Mouse (Mus musculus) MEL (cell line): ENCODE measurements around the gene Ripor1. TPM values are rescaled to one million over a fixed set of nuclear protein-coding genes. Genes with fewer than 3 reads are reported as not detected.
"Not testable (repeated sequence)": the region's sequence is repeated elsewhere in the genome, so short reads cannot be mapped to it uniquely, and the experiment has no call there.

Experiments used
- DNase-seq: peaks from one replicate; pipeline ENCODE4 v3.0.0; 2011; ENCODE audit warnings: low read depth, low spot score
- H3K27ac ChIP-seq: 2 replicates; pipeline ENCODE4 v1.5.1; 2012; ENCODE audit warnings: low read depth, mild to moderate bottlenecking, control low read depth, low read length, moderate library complexity; ENCODE audit not compliant: control insufficient read depth
- H3K27me3 ChIP-seq, 2 experiments: fragments of 150-350 bp in 1 of 2; sonication (generic) in 1 of 2; 2 replicates each; pipeline ENCODE4 v1.6.1; 2012; ENCODE audit warnings: low read length in 2 of 2, mild to moderate bottlenecking in 2 of 2, improper control_type of control experiment in 1 of 2, moderate library complexity in 1 of 2; ENCODE audit not compliant: insufficient read depth in 2 of 2, control insufficient read depth in 1 of 2
- H3K36me3 ChIP-seq, 2 experiments: 2 replicates each; pipeline ENCODE4 v1.6.1; 2012 to 2014; ENCODE audit warnings: low read length in 2 of 2, improper control_type of control experiment in 1 of 2, inconsistent platforms in 1 of 2, mild to moderate bottlenecking in 1 of 2; ENCODE audit not compliant: insufficient read depth in 2 of 2, control insufficient read depth in 1 of 2
- H3K4me1 ChIP-seq, 2 experiments: fragments of 150-350 bp in 1 of 2; sonication (generic) in 1 of 2; 2 replicates each; pipeline ENCODE4 v1.6.1; 2012; ENCODE audit warnings: low read length in 2 of 2, improper control_type of control experiment in 1 of 2, mild to moderate bottlenecking in 1 of 2; ENCODE audit not compliant: insufficient read depth in 2 of 2, control insufficient read depth in 1 of 2
- H3K4me3 ChIP-seq, 2 experiments: fragments of 150-350 bp in 1 of 2; sonication (generic) in 1 of 2; 2 replicates each; pipeline ENCODE4 v1.5.1; 2012; ENCODE audit warnings: low read depth in 2 of 2, low read length in 2 of 2, mild to moderate bottlenecking in 2 of 2, moderate library complexity in 2 of 2, control low read depth in 1 of 2, improper control_type of control experiment in 1 of 2; ENCODE audit not compliant: control insufficient read depth in 1 of 2, insufficient read depth in 1 of 2
- H3K79me2 ChIP-seq: 2 replicates; pipeline ENCODE4 v1.6.1; 2012; ENCODE audit warnings: mild to moderate bottlenecking, low read length, moderate library complexity; ENCODE audit not compliant: control insufficient read depth, poor library complexity, insufficient read depth
- H3K9ac ChIP-seq: 2 replicates; pipeline ENCODE4 v1.6.1; 2012; ENCODE audit warnings: low read depth, mild to moderate bottlenecking, control low read depth, low read length, moderate library complexity; ENCODE audit not compliant: control insufficient read depth, poor library complexity, severe bottlenecking
- H3K9me3 ChIP-seq: fragments of 150-350 bp; sonication (generic); replicated peaks from 2 replicates; pipeline ENCODE4 v1.6.1; 2012; ENCODE audit warnings: mild to moderate bottlenecking, low read length, improper control_type of control experiment, moderate library complexity; ENCODE audit not compliant: insufficient read depth
- BHLHE40 ChIP-seq: IDR thresholded peaks from 2 replicates; pipeline ENCODE4 v1.6.1; 2012; ENCODE audit warnings: low read depth, mild to moderate bottlenecking, inconsistent platforms, low read length, improper control_type of control experiment, borderline replicate concordance
- CTCF ChIP-seq, 3 experiments: IDR thresholded peaks in 2 of 3; conservative IDR thresholded peaks in 1 of 3; 2 replicates each; pipeline ENCODE4 v1.5.1; 2011 to 2012; ENCODE audit warnings: low read length in 3 of 3, low read depth in 2 of 3, mild to moderate bottlenecking in 2 of 3, improper control_type of control experiment in 1 of 3, inconsistent platforms in 1 of 3, mixed read lengths in 1 of 3, moderate library complexity in 1 of 3; ENCODE audit not compliant: control insufficient read depth in 1 of 3, insufficient read depth in 1 of 3, poor library complexity in 1 of 3, severe bottlenecking in 1 of 3
- ELF1 ChIP-seq: IDR thresholded peaks from 2 replicates; pipeline ENCODE4 v1.6.1; 2014; ENCODE audit warnings: low read depth, mild to moderate bottlenecking, inconsistent platforms, low read length, improper control_type of control experiment, moderate library complexity
- EP300 ChIP-seq, 2 experiments: IDR thresholded peaks; 2 replicates each; pipeline ENCODE4 v1.6.1; 2011; ENCODE audit warnings: improper control_type of control experiment in 2 of 2, low read length in 2 of 2, low read depth in 1 of 2, mild to moderate bottlenecking in 1 of 2
- GATA1 ChIP-seq: IDR thresholded peaks from 2 replicates; pipeline ENCODE4 v1.6.1; 2011; ENCODE audit warnings: low read depth, low read length, improper control_type of control experiment
- MEF2A ChIP-seq: IDR thresholded peaks from 2 replicates; pipeline ENCODE4 v1.6.1; 2014; ENCODE audit warnings: low read depth, mild to moderate bottlenecking, inconsistent platforms, low read length, improper control_type of control experiment; ENCODE audit not compliant: poor library complexity, insufficient replicate concordance, severe bottlenecking; ENCODE audit errors: extremely low read depth
- MXI1 ChIP-seq: IDR thresholded peaks from 2 replicates; pipeline ENCODE4 v1.6.1; 2011; ENCODE audit warnings: mild to moderate bottlenecking, low read depth, low read length, improper control_type of control experiment
- MYB ChIP-seq: IDR thresholded peaks from 2 replicates; pipeline ENCODE4 v1.6.1; 2011; ENCODE audit warnings: mild to moderate bottlenecking, low read depth, low read length, improper control_type of control experiment
- MYC ChIP-seq: IDR thresholded peaks from 2 replicates; pipeline ENCODE4 v1.6.1; 2011; ENCODE audit warnings: low read depth, mild to moderate bottlenecking, low read length, improper control_type of control experiment, moderate library complexity
- NELFE ChIP-seq: IDR thresholded peaks from 2 replicates; pipeline ENCODE4 v1.6.1; 2011; ENCODE audit warnings: low read depth, low read length, improper control_type of control experiment
- POLR2A ChIP-seq, 2 experiments: IDR thresholded peaks; 2 replicates each; pipeline ENCODE4 v1.6.1; 2011 to 2012; ENCODE audit warnings: low read length in 2 of 2, mild to moderate bottlenecking in 2 of 2, control low read depth in 1 of 2, improper control_type of control experiment in 1 of 2, low read depth in 1 of 2, moderate library complexity in 1 of 2; ENCODE audit not compliant: control insufficient read depth in 1 of 2, insufficient read depth in 1 of 2, poor library complexity in 1 of 2
- POLR2AphosphoS5 ChIP-seq: IDR thresholded peaks from 2 replicates; pipeline ENCODE4 v1.6.1; 2012; ENCODE audit warnings: low read depth, borderline replicate concordance, mild to moderate bottlenecking, inconsistent platforms, low read length, moderate library complexity, mixed read lengths
- RAD21 ChIP-seq: IDR thresholded peaks from 2 replicates; pipeline ENCODE4 v1.6.1; 2011; ENCODE audit warnings: mild to moderate bottlenecking, low read depth, low read length, improper control_type of control experiment
- SIN3A ChIP-seq: IDR thresholded peaks from 2 replicates; pipeline ENCODE4 v1.6.1; 2012; ENCODE audit warnings: low read length, improper control_type of control experiment, inconsistent platforms
- TBP ChIP-seq: IDR thresholded peaks from 2 replicates; pipeline ENCODE4 v1.8.0; 2011; ENCODE audit warnings: low read depth, low read length, improper control_type of control experiment
- TCF12 ChIP-seq: IDR thresholded peaks from 2 replicates; pipeline ENCODE4 v1.6.1; 2014; ENCODE audit warnings: low read depth, mild to moderate bottlenecking, inconsistent platforms, low read length, improper control_type of control experiment, moderate library complexity
- USF1 ChIP-seq: IDR thresholded peaks from 2 replicates; pipeline ENCODE4 v1.6.1; 2014; ENCODE audit warnings: low read depth, mild to moderate bottlenecking, inconsistent platforms, low read length, improper control_type of control experiment, moderate library complexity
- USF2 ChIP-seq, 2 experiments: IDR thresholded peaks; 2 replicates each; pipeline ENCODE4 v1.6.1; 2011 to 2012; ENCODE audit warnings: improper control_type of control experiment in 2 of 2, low read length in 2 of 2, borderline replicate concordance in 1 of 2, inconsistent platforms in 1 of 2, low read depth in 1 of 2, mild to moderate bottlenecking in 1 of 2; ENCODE audit not compliant: insufficient read depth in 1 of 2
- ZC3H11A ChIP-seq: IDR thresholded peaks from 2 replicates; pipeline ENCODE4 v1.6.1; 2012; ENCODE audit warnings: low read depth, mild to moderate bottlenecking, inconsistent platforms, low read length, improper control_type of control experiment
- ZNF384 ChIP-seq: IDR thresholded peaks from 2 replicates; pipeline ENCODE4 v1.6.1; 2012; ENCODE audit warnings: low read depth, mild to moderate bottlenecking, inconsistent platforms, low read length, improper control_type of control experiment
- polyA plus RNA-seq, 2 experiments: library from polyadenylated mRNA; stranded (reverse) in 1 of 2; unstranded in 1 of 2; fragments of >175 nt in 1 of 2; fragments of >200 nt in 1 of 2; gene quantifications; 2 replicates each; pipeline versions ENCODE4 v1.2.1 to v1.2.4; 2012; ENCODE audit warnings: low replicate concordance in 2 of 2, low read depth in 1 of 2; ENCODE audit not compliant: insufficient read length in 2 of 2, insufficient read depth in 1 of 2, missing spikeins in 1 of 2
- total RNA-seq: library from RNA; depleted of rRNA; stranded (reverse); fragments of 300-350 nt; gene quantifications from 2 replicates; pipeline ENCODE4 v1.2.3, GENCODE M21; 2012

Ripor1 gene
- total and polyA plus RNA-seq, 3 experiments, result 16.6 to 120 TPM; not detected in 1

DNA sequence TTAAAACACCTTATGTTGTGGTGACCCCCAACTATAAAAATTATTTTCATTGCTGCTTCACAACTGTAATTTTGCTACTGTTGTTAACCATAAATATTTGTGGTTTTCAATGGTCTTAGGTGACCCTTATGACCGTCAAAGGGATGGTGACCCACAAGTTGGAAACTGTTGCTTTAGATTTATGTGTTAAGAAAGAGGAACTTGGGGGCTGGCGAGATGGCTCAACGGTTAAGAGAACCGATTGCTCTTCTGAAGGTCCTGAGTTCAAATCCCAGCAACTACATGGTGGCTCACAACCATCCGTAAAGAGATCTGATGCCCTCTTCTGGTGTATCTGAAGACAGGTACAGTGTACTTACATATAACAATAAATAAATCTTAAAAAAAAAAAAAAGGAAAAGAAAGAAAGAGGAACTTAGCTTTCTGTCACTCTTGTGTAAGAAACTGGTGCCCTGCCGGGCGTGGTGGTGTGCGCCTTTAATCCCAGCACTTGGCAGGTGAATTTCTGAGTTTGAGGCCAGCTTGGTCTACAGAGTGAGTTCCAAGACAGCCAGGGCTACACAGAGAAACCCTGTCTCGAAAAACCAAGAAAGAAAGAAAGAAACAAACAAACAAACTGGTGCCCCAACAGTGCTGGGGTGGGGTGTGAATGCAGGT is 40.4 kb upstream of the Ripor1 start:
- H3K27ac ChIP-seq, result peak overlapping the region; percentile 56
- not testable (repeated sequence) for H3K9me3 ChIP-seq, H3K27me3 ChIP-seq, H3K36me3 ChIP-seq
- peak; percentile 80 for TF ChIP-seq ZNF384
- peak; percentile 95 for TF ChIP-seq TBP
- peak; percentile 58 for TF ChIP-seq MXI1
- TF ChIP-seq CTCF (IDR thresholded peaks at IDR 0.05 in 2 of 3, conservative IDR thresholded peaks at IDR 0.05 in 1 of 3; ENCODE audit: control insufficient read depth in 1 of 3, insufficient read depth in 1 of 3, low read depth in 2 of 3, low read length in 3 of 3, poor library complexity in 1 of 3, severe bottlenecking in 1 of 3), result peak in 1 of 3 experiments; percentile 18; a peak in 1 of 6 replicates
- 0 out of 2 replicates have a peak, but pooled peaks have one; percentile 2 for TF ChIP-seq ZC3H11A
- H3K9ac ChIP-seq, result peak overlapping the region; percentile 82
- H3K4me3 ChIP-seq, result peak overlapping the region; percentile 80 to 86
- peak; percentile 74 for DNase-seq
- H3K79me2 ChIP-seq, result peaks cover 15% of the 10 kb centered on the region
- peaks cover 7 to 12% of the 10 kb centered on the region in 2 experiments; a peak in 3 of 4 replicates for H3K4me1 ChIP-seq

DNA sequence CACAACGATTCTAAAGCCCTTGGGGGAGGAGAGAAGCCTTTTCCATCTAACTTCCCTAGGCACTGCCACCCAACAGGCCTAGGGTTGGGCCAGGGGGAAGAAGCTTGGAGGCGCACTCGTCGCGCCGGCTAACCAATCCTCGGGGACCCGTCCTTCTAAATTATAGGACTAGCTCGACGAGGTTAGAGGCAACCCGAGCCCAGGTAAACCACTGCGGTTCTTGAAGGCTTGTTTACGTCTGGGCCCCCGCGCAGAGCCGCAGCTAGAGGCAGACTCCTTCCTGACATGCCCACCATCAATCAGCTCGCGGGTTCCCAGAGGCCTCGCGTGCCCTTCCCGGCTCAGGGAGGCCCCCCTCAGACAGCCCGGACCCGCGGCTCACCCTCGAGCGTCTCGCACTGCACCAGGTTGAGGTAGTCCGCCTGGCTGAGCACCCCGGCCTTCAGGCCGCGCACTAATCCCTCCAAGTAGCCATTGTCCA is 39.6 kb upstream of the Ripor1 start:
- H3K9me3 ChIP-seq, result no peaks in the 10 kb centered on the region
- no peak for TF ChIP-seq NELFE
- TF ChIP-seq POLR2A (IDR thresholded peaks at IDR 0.05; ENCODE audit: control insufficient read depth in 1 of 2, insufficient read depth in 1 of 2, low read depth in 1 of 2, low read length in 2 of 2, poor library complexity in 1 of 2), result no peak
- no peak for TF ChIP-seq BHLHE40
- no peak for TF ChIP-seq EP300 (IDR thresholded peaks at IDR 0.05; ENCODE audit: low read depth in 1 of 2, low read length in 2 of 2)
- no peak for TF ChIP-seq TCF12
- no peak for TF ChIP-seq ELF1
- no peak for TF ChIP-seq MEF2A
- no peak for TF ChIP-seq RAD21
- no peak for TF ChIP-seq ZC3H11A
- TF ChIP-seq CTCF (IDR thresholded peaks at IDR 0.05 in 2 of 3, conservative IDR thresholded peaks at IDR 0.05 in 1 of 3; ENCODE audit: control insufficient read depth in 1 of 3, insufficient read depth in 1 of 3, low read depth in 2 of 3, low read length in 3 of 3, poor library complexity in 1 of 3, severe bottlenecking in 1 of 3), result no peak
- TF ChIP-seq TBP, result no peak
- TF ChIP-seq SIN3A, result no peak
- TF ChIP-seq MYC, result no peak
- no peak for TF ChIP-seq GATA1
- TF ChIP-seq POLR2AphosphoS5, result no peak
- TF ChIP-seq USF1, result no peak
- no peak for TF ChIP-seq USF2 (IDR thresholded peaks at IDR 0.05; ENCODE audit: borderline replicate concordance in 1 of 2, insufficient read depth in 1 of 2, low read depth in 1 of 2, low read length in 2 of 2)
- TF ChIP-seq MYB, result no peak
- TF ChIP-seq, all 39 proteins: peak for 0
- peak; percentile 66 for DNase-seq
- Histone ChIP-seq H3K27ac (peak overlapping the region; percentile 56), H3K9ac (peak overlapping the region; percentile 82), H3K4me3 (peak overlapping the region; percentile 80 to 86), H3K27me3 (no peaks in the 10 kb centered on the region), H3K4me1 (peaks cover 7 to 12% of the 10 kb centered on the region in 2 experiments; a peak in 3 of 4 replicates), H3K79me2 (peaks cover 15% of the 10 kb centered on the region), H3K36me3 (peaks cover 0 to 7% of the 10 kb centered on the region in 2 experiments; a peak in 2 of 4 replicates)
